Mouse (Mus musculus) limb, embryonic 14.5 days (tissue): ENCODE data around the gene Otulin. TPM values are rescaled to one million over a fixed set of nuclear protein-coding genes. Genes with fewer than 3 reads are reported as not detected.

Experiments used
- ATAC-seq: fragments of 200-750 bp; cut with Nextera tagmentation; 2 replicates; pipeline ENCODE4 v1.8.0; 2017; ENCODE audit warnings: low read depth, moderate number of reproducible peaks, moderate TSS enrichment; ENCODE audit not compliant: low FRiP score
- DNase-seq: peaks from one replicate; pipeline ENCODE4 v3.0.0-alpha.2; 2015; ENCODE audit warnings: low spot score
- H3K27ac ChIP-seq: fragments of 300-500 bp; sonication (generic); replicated peaks from 2 replicates; pipeline ENCODE4 v1.5.1; 2014; ENCODE audit warnings: low read depth, mild to moderate bottlenecking, low read length, moderate library complexity, mixed read lengths
- H3K27me3 ChIP-seq: fragments of 300-500 bp; sonication (generic); 2 replicates; pipeline ENCODE4 v1.6.1; 2014; ENCODE audit warnings: low read length, mixed read lengths; ENCODE audit not compliant: control insufficient read depth, insufficient read depth
- H3K36me3 ChIP-seq: fragments of 300-500 bp; sonication (generic); 2 replicates; pipeline ENCODE4 v1.6.1; 2014; ENCODE audit warnings: mild to moderate bottlenecking, low read length, moderate library complexity, mixed read lengths; ENCODE audit not compliant: control insufficient read depth, insufficient read depth
- H3K4me1 ChIP-seq: fragments of 300-500 bp; sonication (generic); 2 replicates; pipeline ENCODE4 v1.6.1; 2014; ENCODE audit warnings: antibody characterized with exemption, low read length, mixed read lengths; ENCODE audit not compliant: control insufficient read depth, insufficient read depth
- H3K4me2 ChIP-seq: fragments of 300-500 bp; sonication (generic); replicated peaks from 2 replicates; pipeline ENCODE4 v1.6.1; 2014; ENCODE audit warnings: low read depth, mild to moderate bottlenecking, low read length, moderate library complexity; ENCODE audit not compliant: severe bottlenecking
- H3K4me3 ChIP-seq: fragments of 300-500 bp; sonication (generic); replicated peaks from 2 replicates; pipeline ENCODE4 v1.5.1; 2014; ENCODE audit warnings: low read length
- H3K9ac ChIP-seq: fragments of 300-500 bp; sonication (generic); 2 replicates; pipeline ENCODE4 v1.6.1; 2014; ENCODE audit warnings: mild to moderate bottlenecking, low read depth, low read length, moderate library complexity; ENCODE audit not compliant: severe bottlenecking
- H3K9me3 ChIP-seq: fragments of 300-500 bp; sonication (generic); 2 replicates; pipeline ENCODE4 v1.6.1; 2016; ENCODE audit warnings: low read length; ENCODE audit not compliant: control insufficient read depth
- POLR2A ChIP-seq: fragments of 200-500 bp; IDR thresholded peaks from 2 replicates; pipeline ENCODE4 v1.8.0; 2012; ENCODE audit warnings: inconsistent platforms, mild to moderate bottlenecking, moderate library complexity, borderline replicate concordance; ENCODE audit not compliant: insufficient read depth, insufficient read length; ENCODE audit errors: extremely low read depth
- WGBS: fragments of 180-500 bp; shearing (Covaris S2); extraction: QIAGEN DNeasy Blood & Tissue Kit; methylation state at CpG from one replicate; pipeline ENCODE4 v1.1.7; 2014; 5-methylcytosine and 5-hydroxymethylcytosine counted together
- polyA plus RNA-seq, 2 experiments: library from polyadenylated mRNA; depleted of rRNA in 1 of 2; stranded (reverse) in 1 of 2; unstranded in 1 of 2; fragments of >200 nt; fragmentation: Nextera tagmentation in 1 of 2; extraction: Ambion mirVana in 1 of 2; gene quantifications; 2 replicates each; pipeline versions ENCODE4 v1.2.1 to v1.2.3; 2012 to 2014

Otulin gene
- polyA plus RNA-seq, 2 experiments = 25.7 to 43.0 TPM

DNA sequence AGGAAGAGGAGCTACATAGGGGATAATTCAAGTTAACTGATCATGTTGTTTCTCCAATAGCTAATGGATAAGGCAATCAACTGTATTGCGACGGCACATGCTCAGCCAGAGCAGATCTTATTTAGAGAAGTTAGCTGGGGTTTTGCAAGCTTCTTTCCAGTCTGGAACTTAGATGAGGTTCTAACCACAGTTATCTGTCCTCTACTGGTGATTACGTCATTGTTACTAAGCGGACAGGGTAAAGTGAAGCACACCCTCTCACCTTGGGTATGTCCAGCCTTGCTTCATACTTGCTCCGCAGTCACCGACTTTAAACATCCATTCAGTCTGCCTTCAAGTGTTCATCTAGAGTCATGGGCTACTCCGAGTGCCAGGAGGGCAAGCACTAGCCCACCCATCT, 110.6 kb downstream of the Otulin start:
- WGBS = 93% methylated on average over 7 of the region's 7 CpGs
- Histone ChIP-seq H3K4me1 (no peaks in the 10 kb centered on the region), H3K4me3 (no peak overlapping the region), H3K27ac (no peak overlapping the region), H3K4me2 (no peak overlapping the region), H3K9ac (no peak overlapping the region), H3K9me3 (no peaks in the 10 kb centered on the region), H3K36me3 (no peaks in the 10 kb centered on the region), H3K27me3 (no peaks in the 10 kb centered on the region)
- ATAC-seq = no peak
- DNase-seq = no peak
- no peak for TF ChIP-seq POLR2A

DNA sequence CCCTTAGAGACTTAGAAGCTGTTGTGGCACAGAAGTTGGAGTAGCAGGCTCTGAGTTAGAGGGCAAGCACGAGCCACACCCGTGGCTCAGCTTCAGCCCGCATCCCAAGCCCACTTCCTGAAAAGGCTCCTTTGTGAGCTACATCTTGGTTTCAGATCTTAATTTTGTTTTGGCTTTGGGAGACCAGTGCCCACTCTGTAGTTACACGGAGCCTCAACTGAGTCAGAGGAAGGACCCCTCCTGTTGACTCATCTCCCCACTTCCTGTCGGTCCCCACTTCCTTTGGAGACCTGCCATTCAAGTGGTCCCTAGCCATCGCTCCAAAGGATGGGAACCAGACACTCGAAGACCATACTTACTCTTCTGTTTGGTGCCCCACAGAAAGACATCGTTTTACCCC, 112.5 kb downstream of the Otulin start:
- no peaks in the 10 kb centered on the region for H3K36me3 ChIP-seq
- 83% methylated on average over 8 of the region's 8 CpGs for WGBS
- ATAC-seq = no peak

DNA sequence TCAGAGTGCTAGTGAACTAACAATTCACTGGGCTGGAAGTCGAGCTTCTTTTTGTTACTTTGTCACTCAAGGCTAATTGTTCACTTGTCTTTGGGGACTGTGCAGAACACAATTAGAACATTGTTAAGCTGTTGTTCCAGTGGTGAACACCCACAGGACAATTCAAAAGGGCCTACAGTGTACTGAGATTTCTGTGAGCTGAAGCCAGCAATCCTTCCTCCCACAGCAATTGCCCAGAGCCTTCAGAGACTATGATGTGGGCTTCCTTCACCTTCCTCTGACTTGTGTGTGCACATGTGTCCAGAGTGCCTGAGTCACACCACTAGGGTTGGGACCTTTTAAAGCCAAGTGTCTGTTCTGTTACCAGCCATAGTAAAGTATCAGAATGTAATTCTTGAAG, 113.6 kb downstream of the Otulin start:
- no peak overlapping the region for H3K9ac ChIP-seq
- H3K27ac ChIP-seq = no peak overlapping the region
- DNase-seq (no peak), ATAC-seq (no peak)
- WGBS = 84% methylated on average over 1 of the region's 1 CpGs
- no peak for TF ChIP-seq POLR2A
- H3K9me3 ChIP-seq = no peaks in the 10 kb centered on the region
- no peak overlapping the region for H3K4me3 ChIP-seq
- no peaks in the 10 kb centered on the region for H3K27me3 ChIP-seq
- no peaks in the 10 kb centered on the region for H3K36me3 ChIP-seq
- H3K4me1 ChIP-seq = no peaks in the 10 kb centered on the region
- no peak overlapping the region for H3K4me2 ChIP-seq

More for the DNA sequence above, 112.5 kb downstream of the Otulin start:
- Histone ChIP-seq H3K9me3 (no peaks in the 10 kb centered on the region), H3K4me3 (no peak overlapping the region), H3K27me3 (no peaks in the 10 kb centered on the region), H3K4me2 (no peak overlapping the region), H3K9ac (no peak overlapping the region), H3K4me1 (no peaks in the 10 kb centered on the region), H3K27ac (no peak overlapping the region)
- TF ChIP-seq POLR2A = no peak
- DNase-seq = no peak

DNA sequence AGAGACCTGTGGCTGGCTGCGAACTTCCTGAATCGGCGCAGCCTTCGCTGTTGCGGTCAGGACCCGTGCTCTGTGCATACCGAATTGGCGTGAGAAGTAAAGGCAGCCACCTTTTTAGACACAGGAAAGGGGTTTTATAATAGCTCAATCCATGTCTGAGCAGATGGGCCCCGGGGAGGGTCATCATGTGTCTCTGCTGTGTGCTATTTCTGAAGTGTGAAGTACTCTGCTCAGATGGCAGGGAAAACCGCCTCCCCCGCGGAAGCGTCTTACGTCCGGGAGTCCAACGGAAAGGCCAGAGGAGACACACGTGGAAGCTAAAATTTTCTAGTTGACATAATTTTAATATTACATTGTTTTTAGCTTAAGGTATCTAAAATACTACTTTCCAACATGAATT, 121.5 kb downstream of the Otulin start:
- Histone ChIP-seq H3K9me3 (no peaks in the 10 kb centered on the region), H3K27me3 (no peaks in the 10 kb centered on the region), H3K9ac (no peak overlapping the region), H3K36me3 (no peaks in the 10 kb centered on the region), H3K4me3 (no peak overlapping the region), H3K27ac (no peak overlapping the region), H3K4me2 (no peak overlapping the region), H3K4me1 (peaks cover 14% of the 10 kb centered on the region; the same call in 1 of the 2 replicates)
- 85% methylated on average over 17 of the region's 17 CpGs for WGBS
- TF ChIP-seq POLR2A = no peak
- ATAC-seq = no peak
- no peak for DNase-seq

DNA sequence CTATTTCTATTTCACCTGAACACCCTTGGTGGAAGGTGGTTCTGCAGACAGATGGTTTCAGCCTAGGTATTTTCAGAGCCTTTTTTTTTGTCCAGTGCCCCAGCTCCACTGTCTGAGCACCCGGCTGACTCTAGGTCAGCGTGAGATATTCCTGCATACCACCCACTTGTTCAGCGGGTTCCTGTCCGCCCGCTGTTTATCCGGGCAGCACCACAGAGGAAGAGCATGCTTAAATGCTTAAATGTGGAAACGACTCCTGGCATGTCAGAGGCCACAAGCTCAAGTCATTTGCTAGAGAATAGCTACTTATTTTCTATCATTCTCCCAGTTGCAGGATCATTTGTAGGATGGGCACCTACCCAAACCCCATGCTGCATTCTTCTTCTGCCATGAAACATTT, 122.3 kb downstream of the Otulin start:
- DNase-seq (no peak), ATAC-seq (no peak)
- H3K4me1 ChIP-seq = peaks cover 15% of the 10 kb centered on the region; the same call in 1 of the 2 replicates
- H3K4me3 ChIP-seq = no peak overlapping the region
- no peak overlapping the region for H3K27ac ChIP-seq
- H3K36me3 ChIP-seq = no peaks in the 10 kb centered on the region
- no peaks in the 10 kb centered on the region for H3K9me3 ChIP-seq
- WGBS = 85% methylated on average over 7 of the region's 7 CpGs
- no peak for TF ChIP-seq POLR2A
- no peaks in the 10 kb centered on the region for H3K27me3 ChIP-seq
- H3K4me2 ChIP-seq = no peak overlapping the region
- H3K9ac ChIP-seq = no peak overlapping the region
